Mouse (Mus musculus) left cerebral cortex, adult 9 months (tissue): Measurements from ENCODE around the gene Slc5a3.
"Not testable (repeated sequence)": the region's sequence is repeated elsewhere in the genome, so short reads cannot be mapped to it uniquely, and the experiment has no call there.

Experiments
- DNase-seq, 2 experiments: peaks; one replicate each; pipeline ENCODE4 v3.0.0; 2022; ENCODE audit warnings: low spot score in 2 of 2

Slc5a3 gene

DNA sequence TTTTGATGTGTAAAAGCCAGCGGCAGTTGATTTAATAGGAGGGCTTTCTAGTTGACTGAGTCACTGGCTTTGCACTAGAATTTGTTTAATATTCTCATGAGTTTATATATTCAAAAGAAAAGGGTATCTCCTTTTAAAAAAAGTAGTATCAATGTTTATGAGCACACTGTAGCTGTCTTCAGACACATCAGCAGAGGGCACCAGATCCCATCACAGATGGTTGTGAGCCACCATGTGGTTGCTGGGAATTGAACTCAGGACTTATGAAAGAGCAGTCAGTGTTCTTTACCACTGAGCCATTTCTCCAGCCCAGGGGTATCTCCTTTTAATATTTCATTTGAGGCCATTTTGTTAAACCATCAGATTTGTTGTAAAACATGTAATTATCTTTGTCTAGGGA lies 4.7 kb downstream of the Slc5a3 start:
- no peak for DNase-seq

- DNase-seq = no peak
Measured at GRCm38 (mm10) chr16:92064801-92065200, 6.7 kb downstream of the Slc5a3 start.

DNA sequence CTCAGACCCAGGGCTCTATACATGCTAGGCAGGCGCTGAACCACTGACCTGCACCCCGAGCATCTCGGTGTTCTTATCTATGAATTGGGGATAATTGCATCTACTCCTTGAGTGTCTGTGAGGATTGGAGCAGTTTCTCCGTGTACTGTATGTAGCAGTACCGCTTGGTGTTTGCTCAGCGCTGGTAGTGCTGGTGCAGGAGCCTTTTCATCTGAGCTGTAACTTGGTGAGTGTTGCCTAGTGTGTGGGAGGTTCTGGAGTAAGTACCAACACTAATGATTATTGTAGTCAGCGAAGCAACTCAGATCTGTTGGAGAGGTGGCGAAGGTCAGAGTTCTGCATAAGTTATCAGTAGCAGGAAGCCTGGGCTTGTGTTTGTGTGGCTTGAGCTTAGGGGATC lies 12.2 kb downstream of the Slc5a3 start:
- no peak for DNase-seq

GRCm38 (mm10) chr16:92076797-92077196 lies 18.7 kb downstream of the Slc5a3 start:
- DNase-seq = no peak

- DNase-seq = no peak
Measured at GRCm38 (mm10) chr16:92083771-92084453, 25.8 kb downstream of the Slc5a3 start.

GRCm38 (mm10) chr16:92089225-92089624 lies 31.1 kb downstream of the Slc5a3 start:
- no peak for DNase-seq

DNA sequence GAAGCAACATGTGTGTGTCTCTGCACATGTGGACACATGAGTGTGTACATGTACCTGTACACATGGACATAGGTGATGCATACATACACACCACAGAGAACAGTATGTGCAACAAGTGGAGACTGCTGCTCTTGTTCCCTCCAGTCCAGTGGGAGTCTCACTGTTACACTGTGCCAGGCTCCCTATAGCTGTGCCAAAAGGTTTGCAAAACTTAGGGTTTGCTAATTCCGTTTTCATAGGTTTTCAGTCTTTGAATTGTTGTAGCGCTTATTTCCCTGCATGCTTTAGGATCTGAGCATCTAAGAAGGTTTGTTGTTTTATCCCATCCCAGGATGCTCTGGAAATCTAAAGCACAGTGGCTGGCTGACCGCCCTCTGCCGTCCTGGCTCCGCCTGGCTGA lies 33.8 kb downstream of the Slc5a3 start:
- no peak for DNase-seq

DNA sequence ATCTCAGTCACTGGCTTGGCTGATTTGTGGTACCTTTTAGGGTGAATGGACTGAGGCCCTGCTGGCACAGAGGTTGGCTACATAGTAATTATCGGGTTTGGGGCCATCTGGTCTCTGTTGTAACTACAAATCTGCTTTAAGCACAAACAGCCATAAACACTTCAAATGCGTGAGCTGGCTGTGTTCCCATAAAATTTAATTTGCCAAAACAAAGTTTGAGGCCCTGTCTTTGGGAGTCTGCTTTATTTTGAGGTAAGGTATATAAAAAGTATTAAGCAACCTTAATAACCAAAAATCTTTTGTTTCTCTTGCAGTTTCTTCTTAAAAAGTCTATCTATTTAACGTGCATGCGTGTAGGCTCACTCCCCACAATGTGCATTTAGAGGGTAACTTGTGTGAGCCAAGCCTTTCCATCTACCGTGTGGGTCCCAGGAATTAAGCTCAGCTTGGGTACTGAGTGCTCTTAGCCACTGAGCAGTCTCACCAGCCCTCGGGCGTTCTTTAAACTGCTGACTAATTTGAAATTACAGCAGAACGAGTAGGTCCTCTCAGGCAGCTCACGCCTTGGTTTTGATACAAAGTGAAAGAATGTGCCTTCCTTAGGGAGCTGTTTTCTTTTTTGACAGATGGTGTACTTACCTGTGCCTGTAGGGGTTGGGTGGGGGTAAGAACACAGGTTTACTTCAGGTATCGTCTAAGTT lies 40.4 kb downstream of the Slc5a3 start:
- no peak for DNase-seq

GRCm38 (mm10) chr16:92099598-92099997 lies 41.5 kb downstream of the Slc5a3 start:
- DNase-seq = no peak

DNA sequence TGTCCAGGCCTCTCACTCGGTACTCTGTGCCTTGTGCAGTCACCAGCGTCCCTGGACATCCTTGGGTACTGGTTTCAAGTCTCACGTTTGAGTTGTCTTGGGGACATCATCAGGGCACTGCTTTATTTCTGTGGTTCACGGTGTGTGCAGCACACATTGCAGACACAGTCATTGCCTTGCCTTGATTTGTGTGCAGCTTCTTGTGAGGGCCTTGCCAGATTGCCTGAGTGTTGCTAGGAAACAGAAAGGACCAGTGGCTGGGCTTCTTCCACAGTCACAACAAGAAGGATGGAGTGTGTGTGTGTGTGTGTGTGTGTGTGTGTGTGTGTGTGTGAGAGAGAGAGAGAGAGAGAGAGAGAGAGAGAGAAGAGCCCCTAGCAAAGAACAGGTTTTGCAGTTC lies 42.0 kb downstream of the Slc5a3 start:
- DNase-seq = peak in 1 of 2 experiments; percentile 53

DNA sequence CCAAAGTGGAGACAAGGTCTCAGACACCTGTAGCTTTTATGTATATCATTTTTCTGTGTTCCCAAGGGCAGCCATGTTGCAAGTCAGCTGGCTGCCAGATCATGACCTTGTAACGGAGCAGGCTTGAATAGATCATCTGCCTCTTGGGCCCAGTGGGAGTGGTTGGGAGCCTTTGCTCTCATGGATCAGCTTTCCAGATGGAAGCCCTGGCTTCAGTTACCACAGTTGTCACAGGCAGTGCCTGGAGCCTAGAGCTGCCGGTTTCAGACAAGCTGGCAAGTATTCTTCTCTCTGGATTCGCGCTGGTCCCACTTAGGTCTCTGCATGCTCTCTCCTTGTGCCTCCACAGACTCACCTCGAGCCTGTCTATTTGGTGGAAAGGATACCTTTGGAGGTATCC lies 44.0 kb downstream of the Slc5a3 start:
- no peak for DNase-seq

GRCm38 (mm10) chr16:92102931-92103330 lies 44.8 kb downstream of the Slc5a3 start:
- DNase-seq = not testable (repeated sequence)

GRCm38 (mm10) chr16:92103572-92104331 lies 45.6 kb downstream of the Slc5a3 start:
- DNase-seq = no peak

- DNase-seq = no peak
Measured at GRCm38 (mm10) chr16:92104332-92104590, 46.1 kb downstream of the Slc5a3 start.

GRCm38 (mm10) chr16:92104951-92105350 lies 46.8 kb downstream of the Slc5a3 start:
- DNase-seq = no peak

DNA sequence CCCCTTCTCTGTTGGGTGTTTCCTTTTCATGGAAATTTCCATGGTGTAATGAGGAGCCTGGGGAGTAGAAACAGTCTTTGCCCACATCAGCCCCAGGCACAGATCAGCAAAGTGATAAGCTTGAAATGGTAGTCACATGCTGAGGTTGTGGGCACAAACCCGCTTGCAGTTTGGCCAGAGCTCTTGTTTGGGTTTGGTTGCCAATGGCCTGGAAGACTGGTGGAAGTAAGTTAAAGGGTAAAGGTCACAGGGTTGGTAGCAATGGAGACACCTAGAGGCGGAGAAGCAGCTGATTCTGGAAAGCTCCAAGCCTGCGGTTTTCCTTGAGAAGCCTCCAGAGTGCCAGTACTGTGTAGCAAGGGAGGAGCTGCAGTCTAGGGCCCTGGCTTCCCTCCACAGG lies 47.5 kb downstream of the Slc5a3 start:
- no peak for DNase-seq

DNA sequence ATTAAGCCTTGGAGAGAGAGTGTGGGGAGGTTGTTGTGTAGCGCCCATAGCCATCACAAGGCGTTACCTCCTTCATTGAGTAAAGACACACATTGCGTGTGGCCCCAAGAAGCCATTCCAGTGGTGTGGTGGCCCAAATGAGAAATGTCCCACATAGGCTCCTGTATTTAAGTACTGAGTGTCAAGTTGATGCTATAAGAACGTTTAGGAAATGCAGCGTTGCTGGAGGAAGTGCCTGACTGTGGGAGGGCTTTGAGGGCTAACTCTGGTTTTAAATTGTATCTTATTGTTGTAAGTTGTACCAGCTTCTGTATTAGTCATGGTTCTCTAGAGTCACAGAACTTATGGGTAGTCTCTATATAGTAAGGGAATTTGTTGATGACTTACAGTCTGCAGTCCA lies 49.2 kb downstream of the Slc5a3 start:
- no peak for DNase-seq

DNA sequence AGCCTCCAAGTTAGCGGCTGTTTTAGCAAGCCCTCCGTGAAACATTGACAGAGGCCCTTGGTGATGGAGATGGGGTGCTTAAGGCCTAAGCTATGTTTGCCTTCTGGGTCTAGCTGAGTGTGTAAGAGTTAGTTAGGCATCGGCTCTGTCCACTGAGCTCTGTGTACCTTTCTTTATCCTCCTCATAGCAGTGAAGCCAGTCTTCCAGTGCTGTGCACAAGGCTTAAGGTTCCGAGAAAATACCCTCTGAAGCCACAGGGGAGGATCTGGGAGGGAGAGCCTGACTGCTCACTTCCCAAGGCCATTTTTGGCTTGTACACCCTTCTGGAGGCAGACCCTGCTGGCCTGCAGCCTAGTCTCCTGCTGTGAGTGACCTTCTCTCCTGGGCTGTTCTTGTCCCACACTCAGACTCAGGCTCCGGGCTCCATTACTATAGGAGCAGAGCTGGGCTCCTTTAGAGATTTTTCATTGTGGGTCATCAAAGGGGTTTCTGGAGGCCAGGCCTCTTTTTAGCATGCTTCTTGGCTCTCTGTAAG lies 56.7 kb downstream of the Slc5a3 start:
- no peak for DNase-seq

DNA sequence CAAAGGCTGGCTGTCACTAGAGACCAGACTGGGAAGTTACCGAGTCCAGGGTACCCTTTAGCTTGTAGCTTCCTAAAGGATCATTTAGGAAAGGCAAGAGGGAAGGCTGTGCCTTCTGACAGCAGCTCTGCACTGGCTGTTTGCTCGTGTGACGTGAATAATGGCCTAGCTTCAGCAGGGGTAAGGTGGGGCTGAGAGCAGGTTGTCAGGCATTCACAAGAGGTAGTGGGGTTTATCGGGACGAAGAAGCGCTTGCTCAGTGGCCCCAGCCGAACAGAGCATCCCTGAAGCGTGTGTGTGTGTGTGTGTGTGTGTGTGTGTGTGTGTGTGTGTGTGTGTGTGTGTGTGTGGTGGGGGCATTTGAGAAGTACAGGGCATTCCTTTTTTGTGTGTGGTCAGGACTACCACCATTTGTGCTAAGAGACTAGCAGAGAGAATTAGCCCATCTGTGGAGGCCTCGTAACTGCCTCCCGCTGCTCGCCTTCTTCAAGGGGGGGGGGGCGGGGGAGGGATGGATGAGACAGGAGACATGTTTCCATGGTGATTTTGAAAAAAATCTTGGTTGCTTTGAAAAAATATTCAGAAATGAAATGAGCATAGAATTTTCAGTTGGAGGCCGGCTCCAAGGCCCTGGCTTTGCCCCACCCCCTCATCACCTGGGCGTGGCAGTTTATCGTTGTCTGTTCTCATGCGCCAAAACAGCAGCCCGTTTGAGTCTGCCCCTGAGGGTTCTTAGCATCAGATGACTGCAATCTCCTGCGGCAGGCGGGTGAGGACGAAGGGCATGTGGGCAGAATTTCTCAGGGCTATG lies 57.7 kb downstream of the Slc5a3 start:
- DNase-seq = peak; percentile 46 to 71

DNA sequence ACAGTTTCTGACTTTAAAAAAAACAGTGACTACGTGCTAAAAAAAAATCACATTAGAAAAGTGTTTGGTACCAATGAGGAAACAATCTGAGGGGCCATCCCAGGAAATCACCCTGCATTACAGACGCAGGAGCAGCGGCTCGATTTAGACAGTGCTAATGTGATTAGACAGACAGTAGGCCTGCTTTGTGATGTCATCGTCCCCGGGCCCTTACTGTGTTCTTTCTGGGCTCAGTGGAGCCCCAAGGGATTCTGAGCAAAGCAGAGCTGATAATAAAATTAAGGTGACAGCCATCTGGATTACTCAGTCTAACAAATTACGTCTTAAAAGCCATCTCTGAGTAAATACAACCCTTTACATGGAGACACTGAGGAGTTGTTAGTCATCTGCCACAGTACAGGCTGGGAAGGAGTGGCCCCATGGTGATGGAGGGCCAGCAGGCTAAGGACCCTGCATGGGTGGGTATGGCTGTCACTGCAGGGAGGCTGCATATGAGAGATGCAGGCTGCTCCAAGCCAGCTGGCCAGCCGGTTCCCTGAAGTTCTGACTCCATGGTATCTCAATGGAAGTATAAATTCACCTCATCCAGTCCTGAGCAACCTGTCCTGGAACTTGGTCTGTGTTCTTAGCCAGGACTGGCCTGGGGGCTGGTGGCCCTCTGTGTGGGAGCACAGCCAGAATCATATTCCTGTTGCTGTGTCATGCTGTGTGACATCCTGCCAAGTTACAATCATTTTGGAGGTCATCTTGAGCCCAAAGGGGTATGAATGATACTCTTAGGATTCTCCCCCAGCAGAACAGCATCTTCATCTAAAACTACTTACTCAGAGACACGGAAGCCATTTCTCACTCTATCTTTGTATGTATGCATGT lies 59.5 kb downstream of the Slc5a3 start:
- DNase-seq = no peak

DNA sequence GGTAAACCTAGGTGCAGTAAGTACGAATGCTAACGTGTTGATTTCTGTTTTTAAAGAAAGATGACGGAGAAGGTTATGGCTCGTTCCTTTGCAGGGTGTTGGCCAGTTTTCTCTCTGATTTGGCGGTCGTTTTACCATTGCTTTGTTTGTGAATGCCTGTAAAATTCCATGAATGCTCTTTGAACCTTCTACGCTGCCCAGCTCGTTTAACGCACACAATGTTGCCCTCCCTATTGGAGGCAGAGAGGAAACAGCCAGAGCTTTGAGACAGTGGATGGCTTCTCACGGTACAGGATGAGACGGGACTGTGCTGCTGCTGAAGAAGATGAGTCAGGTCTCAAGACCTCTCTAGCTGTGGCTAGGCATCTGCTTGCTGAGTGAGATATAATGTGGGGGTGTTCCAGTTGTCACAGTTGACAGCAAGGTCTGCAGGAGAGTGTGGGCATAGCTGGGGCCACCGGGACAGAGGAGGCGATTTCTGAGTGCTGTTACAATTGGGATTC lies 60.9 kb downstream of the Slc5a3 start:
- no peak for DNase-seq
